Mouse (Mus musculus) testis, adult 2 months (tissue): ENCODE results near the gene Rraga.

Source experiments
- CTCF ChIP-seq: fragments of 200-500 bp; IDR thresholded peaks from 2 replicates; pipeline ENCODE4 v1.5.1; 2012; ENCODE audit warnings: low read depth, mild to moderate bottlenecking, inconsistent platforms, low read length, moderate library complexity; ENCODE audit not compliant: control insufficient read depth, insufficient read depth, insufficient replicate concordance
- POLR2A ChIP-seq: fragments of 200-500 bp; IDR thresholded peaks from 2 replicates; pipeline ENCODE4 v1.6.1; 2012; ENCODE audit warnings: low read depth, mild to moderate bottlenecking, inconsistent platforms, low read length, moderate library complexity; ENCODE audit not compliant: control insufficient read depth

GRCm38 (mm10) chr4:86534091-86534481 lies 41.4 kb upstream of the Rraga start:
- TF ChIP-seq CTCF = no peak
- TF ChIP-seq POLR2A = no peak
